Mouse (Mus musculus): ENCODE data around the gene Csk.

Gene Csk

GRCm38 (mm10) chr9:57637741-57638322 is 15.6 kb downstream of the Csk start:
- DNase-seq = peak; percentile 83

DNA sequence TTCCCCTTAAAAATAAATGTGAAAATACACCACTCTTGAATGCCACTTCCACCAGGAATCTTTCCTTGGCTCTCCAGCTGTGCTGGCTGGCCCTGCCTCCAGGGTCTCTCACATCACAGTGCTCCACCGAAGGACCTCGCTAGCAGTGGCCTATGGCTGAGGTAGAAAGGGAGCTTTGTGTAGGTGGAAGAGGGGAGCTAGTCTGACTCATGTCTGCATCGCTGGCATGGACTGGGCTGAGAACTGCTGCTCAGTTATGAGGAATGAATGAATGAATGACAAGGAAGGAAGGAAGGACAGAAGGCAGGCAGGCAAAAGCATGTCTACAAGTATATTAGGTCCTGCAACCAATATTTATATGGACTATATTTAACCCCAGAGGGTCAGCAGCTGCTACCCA is 16.2 kb downstream of the Csk start:
- DNase-seq = no peak

DNA sequence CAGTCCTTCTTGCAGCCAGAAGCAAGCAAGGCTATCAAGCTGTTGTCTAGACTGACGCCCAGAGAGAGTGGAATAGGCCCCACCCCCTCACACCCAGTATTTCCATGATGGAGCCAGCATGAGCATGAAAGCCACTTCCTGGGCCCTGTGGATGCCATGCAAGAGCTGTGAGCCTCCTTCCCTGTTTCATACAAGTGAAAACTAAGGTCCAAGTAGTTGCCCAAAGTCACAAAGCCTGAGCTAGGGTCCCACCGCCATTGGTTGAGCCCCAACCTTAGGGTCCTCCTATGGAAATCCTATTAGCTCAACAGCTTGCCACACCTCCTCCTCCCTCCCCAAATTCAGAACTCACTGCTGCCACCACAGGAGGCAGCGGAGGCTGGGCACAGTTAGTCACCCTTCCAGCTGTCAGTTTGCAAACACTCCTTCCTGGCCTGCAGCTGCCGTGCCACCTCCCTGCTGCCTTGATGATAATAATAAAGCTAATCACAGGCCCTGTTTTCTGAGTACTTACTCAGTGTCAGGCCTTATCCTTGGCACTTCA is 19.9 kb downstream of the Csk start:
- DNase-seq = peak; percentile 42

- peak; percentile 86 for DNase-seq
These were observed 24.1 kb downstream of the Csk start for GRCm38 (mm10) chr9:57629118-57629874.

- no peak for DNase-seq
These were observed 24.7 kb downstream of the Csk start for GRCm38 (mm10) chr9:57628717-57629116.

DNA sequence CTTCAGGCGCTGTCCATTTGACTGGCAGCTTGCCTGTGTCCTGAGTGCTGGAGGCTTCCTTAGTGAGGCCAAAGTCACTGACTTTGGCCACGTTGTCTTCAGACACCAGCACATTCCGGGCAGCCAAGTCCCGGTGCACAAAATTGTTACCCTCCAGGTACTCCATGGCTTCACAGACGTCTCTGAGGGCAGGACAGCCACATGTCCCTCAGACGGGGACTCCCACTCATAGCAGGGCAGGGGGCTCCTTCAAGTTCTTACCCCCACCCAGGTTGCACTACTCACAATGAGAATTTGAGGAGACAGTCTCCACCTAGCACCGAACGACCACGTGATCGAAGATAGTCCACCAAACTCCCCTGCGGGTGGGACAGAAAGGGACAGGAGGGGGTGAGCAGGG is 25.5 kb downstream of the Csk start:
- DNase-seq = no peak

DNA sequence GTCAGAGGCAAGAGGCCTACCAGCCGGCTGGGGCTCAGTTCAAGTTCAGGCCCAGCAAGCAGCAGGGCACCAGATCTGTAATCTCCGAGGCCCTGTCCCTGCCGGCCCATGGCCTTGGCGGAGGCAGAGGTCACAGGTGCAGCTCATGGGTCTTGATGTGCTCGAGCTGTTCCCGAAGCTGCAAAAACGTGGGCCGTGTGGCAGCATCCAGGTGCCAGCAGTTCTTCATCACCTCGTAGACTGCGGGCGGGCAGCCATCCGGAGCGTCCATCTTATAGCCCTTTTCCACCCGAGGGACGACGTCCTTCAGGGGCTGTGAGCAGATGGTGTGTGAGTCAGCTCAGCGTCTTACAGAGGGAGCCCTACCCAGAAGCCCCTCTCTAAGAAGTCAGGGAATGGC is 26.2 kb downstream of the Csk start:
- no peak for DNase-seq

DNA sequence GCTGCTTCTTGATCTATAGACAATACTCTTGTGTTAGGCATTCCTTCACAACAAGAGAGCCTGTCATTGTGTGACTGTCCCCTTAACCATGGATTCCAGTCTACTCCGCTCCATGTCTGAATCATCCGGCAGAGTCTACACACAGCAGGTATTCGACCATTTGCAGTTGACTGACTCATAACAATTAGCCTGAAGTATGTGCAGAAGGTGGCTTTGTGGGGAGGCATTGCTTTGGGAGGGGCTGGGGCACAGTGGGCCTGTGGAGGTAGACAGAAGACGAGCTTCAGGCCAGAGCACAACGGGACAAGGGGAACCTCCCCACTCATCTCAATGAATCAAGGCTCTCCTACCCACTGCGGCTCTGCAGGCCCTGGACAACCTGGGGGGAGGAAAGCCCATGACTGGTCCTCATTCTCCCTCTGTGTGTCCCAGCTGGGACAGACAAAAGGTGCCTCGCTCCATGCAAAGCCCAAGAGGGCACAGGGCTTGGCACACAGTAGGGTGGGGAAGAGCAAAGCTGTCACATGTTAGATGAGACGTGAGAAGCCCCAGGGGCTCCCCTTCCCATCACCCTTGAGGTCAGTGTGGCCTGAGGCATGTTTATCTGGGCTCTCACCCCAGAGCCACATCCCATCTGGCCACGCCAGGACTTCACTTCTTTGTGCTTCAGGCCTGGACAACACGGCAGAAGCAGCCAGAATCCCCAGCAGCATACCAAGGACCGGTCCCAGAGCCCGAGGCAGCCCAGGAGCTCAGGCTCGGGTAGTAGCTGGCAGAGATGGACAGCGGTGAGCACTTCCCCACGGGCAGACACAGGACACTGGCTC is 27.5 kb downstream of the Csk start:
- no peak for DNase-seq

- DNase-seq = no peak
These were observed 29.1 kb downstream of the Csk start for GRCm38 (mm10) chr9:57624295-57624694.

- DNase-seq = no peak
These were observed 32.8 kb downstream of the Csk start, which contains the start of gene Lman1l for GRCm38 (mm10) chr9:57620674-57621073. Gene Lman1l (minus strand): TSS chr9:57620774.

DNA sequence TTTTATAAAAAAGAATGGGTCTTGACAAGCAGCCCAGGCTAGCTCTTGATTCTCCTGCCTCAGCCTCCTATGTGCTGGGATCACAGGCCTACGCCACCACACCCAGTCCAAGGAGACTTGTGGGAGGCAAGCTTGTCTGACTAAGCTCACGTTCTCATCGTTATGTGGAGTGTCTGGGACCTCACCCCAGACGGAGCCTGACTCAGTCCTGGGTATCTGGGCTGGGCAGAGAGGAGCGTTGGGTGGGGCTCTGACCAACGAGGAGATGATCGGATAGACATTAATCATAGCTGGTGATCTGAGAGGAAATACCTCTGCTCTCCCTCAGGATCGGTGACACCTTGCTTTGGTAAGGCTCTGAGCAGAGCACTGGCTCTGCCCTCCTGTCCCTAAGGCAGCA is 34.6 kb downstream of the Csk start:
- DNase-seq = no peak

GRCm38 (mm10) chr9:57617556-57618169 is 35.8 kb downstream of the Csk start:
- DNase-seq = no peak

GRCm38 (mm10) chr9:57614786-57615185 is 38.6 kb downstream of the Csk start:
- no peak for DNase-seq

GRCm38 (mm10) chr9:57613975-57614374 is 39.5 kb downstream of the Csk start:
- no peak for DNase-seq

GRCm38 (mm10) chr9:57612587-57612986 is 40.8 kb downstream of the Csk start:
- DNase-seq = no peak

DNA sequence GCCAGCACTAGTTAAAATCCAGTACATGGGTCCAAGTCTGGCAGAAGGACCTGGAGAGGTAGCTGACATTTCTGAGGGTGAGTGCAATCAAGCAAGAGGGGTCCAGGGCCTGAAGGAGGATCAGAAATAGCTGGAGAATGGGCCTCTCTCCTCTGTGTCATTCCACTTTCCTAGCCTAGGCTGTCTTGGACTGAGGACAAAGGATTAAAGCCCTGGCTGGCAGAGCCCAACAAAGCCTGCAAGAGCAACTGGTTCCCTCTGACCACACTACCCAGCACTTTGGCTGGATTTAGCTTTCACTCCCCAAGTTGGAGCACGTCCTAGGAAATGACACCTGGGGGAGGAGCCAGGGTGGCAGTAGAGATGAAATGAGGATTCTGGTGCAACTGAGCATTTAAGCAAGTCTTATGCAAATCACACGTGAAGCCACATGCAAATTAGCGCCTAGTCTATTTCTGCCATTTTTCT is 43.0 kb downstream of the Csk start:
- DNase-seq = no peak

DNA sequence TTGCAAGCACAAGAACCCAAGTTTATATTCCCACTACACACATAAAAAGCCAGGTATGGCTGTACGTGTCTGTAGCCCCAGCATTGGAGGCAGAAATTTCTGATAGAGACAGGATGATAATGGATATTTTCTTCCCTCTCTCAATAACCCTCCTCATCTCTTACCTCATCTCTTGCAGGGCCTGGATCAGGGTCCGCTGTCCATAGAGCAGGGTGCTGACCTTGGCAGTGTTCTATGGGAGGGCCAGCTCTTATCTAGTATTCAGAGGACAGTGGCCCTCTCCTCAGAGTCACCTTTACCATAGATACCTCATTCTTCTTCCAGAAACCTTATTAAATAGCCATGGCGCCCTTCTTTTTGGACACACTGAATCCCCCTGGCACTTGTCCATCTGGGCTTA is 43.6 kb downstream of the Csk start:
- DNase-seq = no peak

DNA sequence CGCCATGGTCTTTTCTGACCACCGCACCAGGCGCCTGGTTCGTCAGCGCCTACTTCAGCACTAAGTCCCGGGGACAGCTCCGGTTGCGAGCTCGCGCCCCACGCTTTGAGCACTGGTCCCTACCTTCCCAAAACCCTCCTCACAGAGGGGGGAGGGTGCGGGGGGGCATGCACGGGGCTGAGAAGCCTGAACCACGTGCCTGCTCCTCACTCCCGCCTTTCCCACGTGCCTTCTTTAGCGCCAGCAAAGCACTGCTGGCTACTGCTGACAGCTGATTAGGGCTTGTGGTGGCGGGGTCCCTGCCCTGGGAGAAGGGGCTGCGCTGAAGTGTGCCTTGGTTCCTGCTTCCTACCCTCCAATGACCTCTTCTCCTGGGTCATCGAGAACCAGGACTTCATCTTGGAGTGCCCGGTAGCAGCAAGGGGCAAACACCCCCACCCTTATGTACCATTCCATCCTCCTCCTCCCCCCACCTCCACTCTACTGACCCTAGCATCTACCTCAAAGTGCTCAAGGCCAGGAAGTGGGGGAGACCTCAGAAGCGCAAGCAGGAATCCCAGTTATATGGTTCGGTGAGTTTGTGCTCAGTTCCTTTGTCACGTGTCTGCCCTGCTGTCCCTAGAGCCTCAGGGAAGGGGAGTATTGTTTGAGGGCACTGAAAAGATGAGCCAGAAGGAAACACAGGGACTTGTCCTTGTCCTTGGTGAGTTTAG is 47.1 kb downstream of the Csk start, which contains the start of gene Cplx3:
Gene Cplx3, minus strand, starts transcription at position 143 of the 713 bp plus-strand sequence.
- peak; percentile 43 for DNase-seq

DNA sequence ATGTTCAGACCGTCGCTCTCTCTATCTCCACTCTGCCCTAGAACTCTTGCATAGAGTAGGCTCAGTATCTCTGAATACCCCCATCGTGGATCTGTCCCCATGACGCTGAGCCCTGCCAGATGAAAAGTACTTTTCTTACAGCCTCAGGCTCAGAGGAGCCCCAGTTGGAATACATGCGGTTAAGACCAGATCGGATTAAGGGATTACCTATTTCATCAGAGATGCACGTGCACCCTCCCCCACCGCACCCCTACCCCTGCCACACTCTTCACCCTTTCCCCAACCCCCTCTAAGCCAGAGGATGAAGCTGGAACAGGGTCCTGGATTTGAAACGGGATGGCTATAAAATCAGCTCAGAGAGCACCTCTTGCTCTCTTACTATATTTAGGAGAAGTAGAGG is 47.9 kb downstream of the Csk start:
- DNase-seq = no peak

DNA sequence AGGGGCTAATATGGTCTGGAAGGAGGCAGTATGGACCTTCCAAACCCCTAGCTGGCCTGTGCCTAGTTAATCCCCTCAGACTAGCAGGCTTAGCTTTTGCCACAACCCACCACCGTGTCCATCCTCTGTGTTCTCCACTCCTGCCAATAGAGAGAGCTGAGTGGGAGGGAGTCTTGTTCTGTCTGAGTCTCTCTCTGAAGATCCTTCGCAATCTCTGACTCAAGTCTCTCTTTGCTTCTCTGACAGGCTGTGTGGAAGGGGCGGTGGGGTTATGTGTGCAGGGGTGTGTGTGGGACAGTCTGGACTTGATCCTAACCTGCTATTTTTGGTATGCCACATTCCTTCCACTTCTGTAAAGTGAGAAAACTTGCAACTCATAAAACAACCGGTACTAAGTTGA is 48.6 kb downstream of the Csk start:
- no peak for DNase-seq

- no peak for DNase-seq
These were observed 51.3 kb downstream of the Csk start for GRCm38 (mm10) chr9:57602098-57602497.

GRCm38 (mm10) chr9:57601353-57601706 is 52.1 kb downstream of the Csk start:
- DNase-seq = no peak
